Comparison of ENCODE assay signal across 15 mouse cellular contexts in the genomic region with DNA sequence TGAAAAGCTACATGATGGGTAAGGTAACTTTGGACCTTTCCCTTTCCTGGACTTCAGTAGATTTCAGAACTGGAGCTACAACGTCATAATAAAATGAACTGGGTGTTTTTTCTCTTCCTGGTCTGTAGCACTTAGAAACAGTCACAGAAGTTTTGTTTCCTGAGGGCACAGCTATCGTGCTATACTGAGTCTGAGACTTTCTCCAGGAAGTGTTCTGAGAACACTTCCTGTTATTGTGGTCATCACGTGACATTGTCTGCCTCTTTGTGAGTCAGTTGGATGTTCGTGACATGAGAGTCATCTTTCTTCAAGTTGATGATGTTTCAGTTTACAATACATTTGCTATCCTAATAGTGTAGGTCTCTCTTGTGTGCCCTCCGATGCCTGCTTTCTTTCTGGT. TPM values are rescaled to one million over a fixed set of nuclear protein-coding genes. Genes with fewer than 3 reads are reported as not detected.
DNase-seq lines count a peak whose midpoint lies in the region; ATAC-seq and TF ChIP-seq lines count a peak whose summit lies in the region.
"Had no signal": no experiment of that assay in that cellular context is flagged by ENCODE, and none has a peak within 500 bp of the region (broad histone marks: within the 10 kb centered on the region; RNA-seq: fewer than 3 reads in every experiment).

No protein-coding gene starts in this region.

- peak; percentile 18 for DNase-seq in thymus, adult 2 months
- DNase-seq in thymus, postnatal 36 days = no peak
- DNase-seq in layer of hippocampus, adult 2 months (ENCODE audit: low spot score in 2 of 2) = no peak
- DNase-seq in gastrocnemius, postnatal 10 days = no peak
- DNase-seq: adrenal gland, adult 2 months; cerebellum, postnatal 25 days; heart, postnatal 4 days; layer of hippocampus, postnatal 36 days had no signal

- H3K27me3 ChIP-seq in thymus, adult 2 months (ENCODE audit: control insufficient read depth, insufficient read depth, low read length) = no peaks in the 10 kb centered on the region
- no peaks in the 10 kb centered on the region for H3K27me3 ChIP-seq in myocyte (ENCODE audit: control insufficient read depth, insufficient read depth, insufficient read length)
- H3K27me3 ChIP-seq in intestine, embryonic 15.5 days (replicated peaks) = no peaks in the 10 kb centered on the region
- H3K27me3 ChIP-seq: embryonic facial prominence, embryonic 15.5 days; limb, embryonic 12.5 days; lung, embryonic 15.5 days had no signal

- H3K9ac ChIP-seq in intestine, embryonic 15.5 days = no peak overlapping the region
- H3K9ac ChIP-seq: embryonic facial prominence, embryonic 15.5 days; limb, embryonic 12.5 days; lung, embryonic 15.5 days had no signal

- H3K27ac ChIP-seq in thymus, adult 2 months (ENCODE audit: control insufficient read depth, insufficient read depth, low read length) = peak overlapping the region; percentile 79
- H3K27ac ChIP-seq in bone marrow macrophage, adult 2 months (ENCODE audit: insufficient read depth, low read depth, low read length) = peak overlapping the region; percentile 62
- H3K27ac ChIP-seq in intestine, embryonic 15.5 days = no peak overlapping the region
- no peak overlapping the region for H3K27ac ChIP-seq in layer of hippocampus, adult 2 months
- H3K27ac ChIP-seq: embryonic facial prominence, embryonic 15.5 days; limb, embryonic 12.5 days; lung, embryonic 15.5 days had no signal

- H3K4me2 ChIP-seq in myocyte (ENCODE audit: low read depth) = no peak overlapping the region
- no peak overlapping the region for H3K4me2 ChIP-seq in intestine, embryonic 15.5 days (replicated peaks)
- H3K4me2 ChIP-seq: embryonic facial prominence, embryonic 15.5 days; limb, embryonic 12.5 days; lung, embryonic 15.5 days had no signal

- TF ChIP-seq CTCF in thymus, adult 2 months (IDR thresholded peaks at IDR 0.05; ENCODE audit: borderline replicate concordance, control insufficient read depth, extremely low read depth, insufficient read depth, low read length, poor library complexity) = no peak
- TF ChIP-seq CTCF in bone marrow macrophage, adult 2 months (IDR thresholded peaks at IDR 0.05; ENCODE audit: low read depth, low read length) = no peak
- no peak for TF ChIP-seq CTCF in layer of hippocampus, adult 2 months (conservative IDR thresholded peaks at IDR 0.05)

- ATAC-seq in intestine, embryonic 15.5 days = no peak
- ATAC-seq: forebrain, embryonic 16.5 days had no signal

- no peaks in the 10 kb centered on the region for H3K79me2 ChIP-seq in myocyte (ENCODE audit: control insufficient read depth, insufficient read depth)

- WGBS in thymus, adult 2 months = 40% methylated on average over 5 of the region's 5 CpGs
- WGBS in intestine, embryonic 15.5 days = 67% methylated on average over 5 of the region's 5 CpGs

- H3K4me3 ChIP-seq in thymus, adult 2 months (ENCODE audit: control insufficient read depth, insufficient read depth, low read length) = no peak overlapping the region
- 0 out of 2 replicates have a peak overlapping the region, but pooled peaks have one; percentile 6 for H3K4me3 ChIP-seq in bone marrow macrophage, adult 2 months (ENCODE audit: insufficient read depth, low read length)
- H3K4me3 ChIP-seq in myocyte = no peak overlapping the region
- no peak overlapping the region for H3K4me3 ChIP-seq in intestine, embryonic 15.5 days (replicated peaks)
- H3K4me3 ChIP-seq in layer of hippocampus, adult 2 months = no peak overlapping the region
- H3K4me3 ChIP-seq: embryonic facial prominence, embryonic 15.5 days; limb, embryonic 12.5 days; lung, embryonic 15.5 days had no signal

- peaks cover 46% of the 10 kb centered on the region for H3K36me3 ChIP-seq in thymus, adult 2 months (ENCODE audit: control insufficient read depth, insufficient read depth, low read length)
- peaks cover 24% of the 10 kb centered on the region for H3K36me3 ChIP-seq in myocyte (ENCODE audit: control insufficient read depth, insufficient read depth)
- H3K36me3 ChIP-seq in intestine, embryonic 15.5 days = peaks cover 20% of the 10 kb centered on the region

- peaks cover 5% of the 10 kb centered on the region; the same call in 1 of the 2 replicates for H3K4me1 ChIP-seq in thymus, adult 2 months (replicated peaks; ENCODE audit: control insufficient read depth, insufficient read depth, low read length)
- H3K4me1 ChIP-seq in bone marrow macrophage, adult 2 months (ENCODE audit: control insufficient read depth, insufficient read depth, low read length) = peaks cover 10% of the 10 kb centered on the region
- no peaks in the 10 kb centered on the region for H3K4me1 ChIP-seq in intestine, embryonic 15.5 days (replicated peaks)
- H3K4me1 ChIP-seq: embryonic facial prominence, embryonic 15.5 days; limb, embryonic 12.5 days; lung, embryonic 15.5 days had no signal

- H3K9me3 ChIP-seq in intestine, embryonic 15.5 days = no peaks in the 10 kb centered on the region
- H3K9me3 ChIP-seq: embryonic facial prominence, embryonic 15.5 days; limb, embryonic 12.5 days; lung, embryonic 15.5 days had no signal

- no peak for TF ChIP-seq POLR2A in thymus, adult 2 months (IDR thresholded peaks at IDR 0.05; ENCODE audit: control insufficient read depth, extremely low read depth, insufficient read depth, low read length, poor library complexity)
- TF ChIP-seq POLR2A in bone marrow macrophage, adult 2 months (IDR thresholded peaks at IDR 0.05; ENCODE audit: borderline replicate concordance, low read depth, low read length) = no peak
- no peak for TF ChIP-seq POLR2A in myocyte (IDR thresholded peaks at IDR 0.05; ENCODE audit: insufficient read length, low read depth)

- H3ac ChIP-seq in myocyte (ENCODE audit: control insufficient read depth, insufficient read length) = no peak overlapping the region

TF ChIP-seq in myocyte, 11 proteins besides CTCF, POLR2A, EP300 and RAD21:
- TF ChIP-seq REST (IDR thresholded peaks at IDR 0.05; ENCODE audit: insufficient read depth, insufficient read length) (no peak), TCF12 (IDR thresholded peaks at IDR 0.05; ENCODE audit: insufficient read depth, poor library complexity, severe bottlenecking) (no peak), TCF3 (IDR thresholded peaks at IDR 0.05; ENCODE audit: insufficient read length, low read depth) (no peak), CEBPB (IDR thresholded peaks at IDR 0.05; ENCODE audit: insufficient read depth, poor library complexity, severe bottlenecking) (no peak), USF1 (IDR thresholded peaks at IDR 0.05; ENCODE audit: low read depth) (peak; percentile 68), MAX (IDR thresholded peaks at IDR 0.05; ENCODE audit: low read depth) (no peak), SRF (IDR thresholded peaks at IDR 0.05; ENCODE audit: control insufficient read depth, insufficient read length, low read depth) (no peak)

RNA-seq across cellular contexts. Expression of gene Ints7, which starts 23.8 kb away (rescaled TPM):
- 62.2 and 71.0 TPM in 2 replicates for polyA plus RNA-seq in thymus, adult 2 months (2012; rRNA removed)
- 14.2 and 17.4 TPM in 2 replicates for polyA plus RNA-seq in bone marrow macrophage, adult 2 months (2012; ENCODE audit: insufficient read depth, insufficient read length, missing spikeins)
- 17.5 TPM for polyA plus RNA-seq in myocyte (2012; fragmentation: generic; extraction: Trizol)
- polyA plus RNA-seq in intestine, embryonic 15.5 days (2015; fragmentation: Nextera tagmentation; extraction: Ambion mirVana) = 43.5 and 44.7 TPM in 2 replicates
- total RNA-seq in layer of hippocampus, adult 2 months (2021) = 10 to 100 TPM; 23.2 to 25.8 TPM
- total RNA-seq in gastrocnemius, postnatal 10 days (2021) = 10 to 100 TPM; 11.9 to 17.7 TPM

RNA-seq across cellular contexts. Expression of gene Dtl, which starts 23.9 kb away (rescaled TPM):
- 13.7 and 20.2 TPM in 2 replicates for polyA plus RNA-seq in thymus, adult 2 months (2012; rRNA removed)
- polyA plus RNA-seq in bone marrow macrophage, adult 2 months (2012; ENCODE audit: insufficient read depth, insufficient read length, missing spikeins) = 6.1 and 7.6 TPM in 2 replicates
- 1.2 TPM for polyA plus RNA-seq in myocyte (2012; fragmentation: generic; extraction: Trizol)
- 33.8 and 38.7 TPM in 2 replicates for polyA plus RNA-seq in intestine, embryonic 15.5 days (2015; fragmentation: Nextera tagmentation; extraction: Ambion mirVana)
- 1 to 10 TPM in 1 of 2 experiments, under 1 TPM in 1; 0.61 to 1.1 TPM for total RNA-seq in layer of hippocampus, adult 2 months (2021)
- total RNA-seq in gastrocnemius, postnatal 10 days (2021) = 1 to 10 TPM; 3.4 to 5.7 TPM

Comparison
In these comparisons a context has a peak if more than half of its experiments do, and no peak if none do; other contexts are left out.
1. H3K27ac ChIP-seq: peak in thymus, adult 2 months (single experiment) and bone marrow macrophage, adult 2 months (single experiment); none in intestine, embryonic 15.5 days (single experiment) and layer of hippocampus, adult 2 months (single experiment).